Mouse (Mus musculus) cerebellum, adult 11-12 months (tissue): Measurements from ENCODE around the gene Aktip.

ENCODE experiments used
- DNase-seq: peaks from one replicate; pipeline ENCODE4 v3.0.0; 2022

Gene Aktip

GRCm38 (mm10) chr8:91188152-91188551 lies 11.6 kb downstream of the Aktip start:
- no peak for DNase-seq

GRCm38 (mm10) chr8:91186372-91186771 lies 13.4 kb downstream of the Aktip start:
- DNase-seq: no peak

GRCm38 (mm10) chr8:91177708-91178107 lies 22.1 kb downstream of the Aktip start:
- DNase-seq: no peak

- no peak for DNase-seq
Measured at GRCm38 (mm10) chr8:91176176-91176575, 23.6 kb downstream of the Aktip start.

GRCm38 (mm10) chr8:91171605-91172004 lies 28.2 kb downstream of the Aktip start:
- DNase-seq: no peak

GRCm38 (mm10) chr8:91170914-91171313 lies 28.9 kb downstream of the Aktip start:
- no peak for DNase-seq

- no peak for DNase-seq
Measured at GRCm38 (mm10) chr8:91170152-91170551, 29.6 kb downstream of the Aktip start.

- no peak for DNase-seq
Measured at GRCm38 (mm10) chr8:91159959-91160800, 39.6 kb downstream of the Aktip start.

GRCm38 (mm10) chr8:91158617-91159016 lies 41.2 kb downstream of the Aktip start:
- no peak for DNase-seq

- DNase-seq: no peak
Measured at GRCm38 (mm10) chr8:91154564-91154963, 45.2 kb downstream of the Aktip start.

- DNase-seq: no peak
Measured at GRCm38 (mm10) chr8:91153831-91154230, 45.9 kb downstream of the Aktip start.

- no peak for DNase-seq
Measured at GRCm38 (mm10) chr8:91151531-91151930, 48.2 kb downstream of the Aktip start.

GRCm38 (mm10) chr8:91149298-91149697 lies 50.5 kb downstream of the Aktip start:
- DNase-seq: no peak

GRCm38 (mm10) chr8:91148643-91149178 lies 51.1 kb downstream of the Aktip start:
- DNase-seq: no peak

- DNase-seq: peak; percentile 45
Measured at GRCm38 (mm10) chr8:91147715-91148114, 52.1 kb downstream of the Aktip start.

- no peak for DNase-seq
Measured at GRCm38 (mm10) chr8:91140828-91141227, 58.9 kb downstream of the Aktip start.

GRCm38 (mm10) chr8:91135308-91136181 lies 64.2 kb downstream of the Aktip start:
- peak; percentile 35 for DNase-seq

- DNase-seq: peak; percentile 56
Measured at GRCm38 (mm10) chr8:91134659-91135058, 65.1 kb downstream of the Aktip start.

GRCm38 (mm10) chr8:91134070-91134475 lies 65.7 kb downstream of the Aktip start:
- peak; percentile 100 for DNase-seq

GRCm38 (mm10) chr8:91133441-91134069 lies 66.2 kb downstream of the Aktip start:
- DNase-seq: no peak

- no peak for DNase-seq
Measured at GRCm38 (mm10) chr8:91132731-91133130, 67.0 kb downstream of the Aktip start.

GRCm38 (mm10) chr8:91126786-91127185 lies 73.0 kb downstream of the Aktip start:
- DNase-seq: no peak

GRCm38 (mm10) chr8:91124315-91124714 lies 75.5 kb downstream of the Aktip start:
- DNase-seq: no peak
